Mouse (Mus musculus) splenic B cell, adult 2 months (primary cell): ENCODE measurements around the gene Laptm4a.

Experiments used
- DNase-seq: peaks from one replicate; pipeline ENCODE4 v3.0.0-alpha.2; 2011; ENCODE audit warnings: low read depth, low spot score
- H3K27me3 ChIP-seq: 2 replicates; pipeline ENCODE4 v1.6.1; 2012; ENCODE audit warnings: mild to moderate bottlenecking, low read length, moderate library complexity, mixed read lengths; ENCODE audit not compliant: control insufficient read depth, poor library complexity, insufficient read depth, severe bottlenecking
- H3K36me3 ChIP-seq: 2 replicates; pipeline ENCODE4 v1.6.1; 2012; ENCODE audit warnings: mild to moderate bottlenecking, low read length, moderate library complexity, mixed read lengths; ENCODE audit not compliant: control insufficient read depth, poor library complexity, insufficient read depth, severe bottlenecking

Laptm4a gene

GRCm38 (mm10) chr12:8897140-8897539 lies 24.3 kb upstream of the Laptm4a start:
- DNase-seq = no peak
- Histone ChIP-seq H3K27me3 (no peaks in the 10 kb centered on the region), H3K36me3 (no peaks in the 10 kb centered on the region)

GRCm38 (mm10) chr12:8898879-8899785 lies 22.3 kb upstream of the Laptm4a start:
- no peak for DNase-seq
- no peaks in the 10 kb centered on the region for H3K36me3 ChIP-seq
- H3K27me3 ChIP-seq = no peaks in the 10 kb centered on the region

- DNase-seq = no peak
- no peaks in the 10 kb centered on the region for H3K27me3 ChIP-seq
- no peaks in the 10 kb centered on the region for H3K36me3 ChIP-seq
Observed at GRCm38 (mm10) chr12:8900107-8900698, 21.3 kb upstream of the Laptm4a start.

- Histone ChIP-seq H3K27me3 (no peaks in the 10 kb centered on the region), H3K36me3 (no peaks in the 10 kb centered on the region)
- no peak for DNase-seq
Observed at GRCm38 (mm10) chr12:8900919-8901663, 20.4 kb upstream of the Laptm4a start.

GRCm38 (mm10) chr12:8901934-8902333 lies 19.5 kb upstream of the Laptm4a start:
- Histone ChIP-seq H3K36me3 (no peaks in the 10 kb centered on the region), H3K27me3 (no peaks in the 10 kb centered on the region)
- DNase-seq = no peak

- no peak for DNase-seq
- Histone ChIP-seq H3K27me3 (no peaks in the 10 kb centered on the region), H3K36me3 (no peaks in the 10 kb centered on the region)
Observed at GRCm38 (mm10) chr12:8902479-8902878, 19.0 kb upstream of the Laptm4a start.

GRCm38 (mm10) chr12:8912860-8913685 lies 8.4 kb upstream of the Laptm4a start:
- no peak for DNase-seq
- Histone ChIP-seq H3K36me3 (no peaks in the 10 kb centered on the region), H3K27me3 (no peaks in the 10 kb centered on the region)

- DNase-seq = no peak
- H3K36me3 ChIP-seq = no peaks in the 10 kb centered on the region
- H3K27me3 ChIP-seq = no peaks in the 10 kb centered on the region
Observed at GRCm38 (mm10) chr12:8913701-8914340, 7.6 kb upstream of the Laptm4a start.

- DNase-seq = no peak
Observed at GRCm38 (mm10) chr12:8916378-8916777, 5.1 kb upstream of the Laptm4a start.

GRCm38 (mm10) chr12:8919231-8919630 lies 2.2 kb upstream of the Laptm4a start:
- Histone ChIP-seq H3K36me3 (0 out of 2 replicates have a peak, but pooled peaks cover under 1% of the 10 kb centered on the region), H3K27me3 (no peaks in the 10 kb centered on the region)
- no peak for DNase-seq

More at GRCm38 (mm10) chr12:8916378-8916777, 5.1 kb upstream of the Laptm4a start:
- Histone ChIP-seq H3K36me3 (no peaks in the 10 kb centered on the region), H3K27me3 (no peaks in the 10 kb centered on the region)

GRCm38 (mm10) chr12:8920996-8921393 lies 469 bp upstream of the Laptm4a start:
- Histone ChIP-seq H3K27me3 (no peaks in the 10 kb centered on the region), H3K36me3 (0 out of 2 replicates have a peak, but pooled peaks cover 1% of the 10 kb centered on the region)
- DNase-seq = no peak

- no peaks in the 10 kb centered on the region for H3K27me3 ChIP-seq
- H3K36me3 ChIP-seq = 0 out of 2 replicates have a peak, but pooled peaks cover 1% of the 10 kb centered on the region
- no peak for DNase-seq
Observed at GRCm38 (mm10) chr12:8922369-8923124, 1.1 kb downstream of the Laptm4a start.

GRCm38 (mm10) chr12:8923125-8923410 lies 1.6 kb downstream of the Laptm4a start:
- DNase-seq = no peak

More at GRCm38 (mm10) chr12:8923125-8923410, 1.6 kb downstream of the Laptm4a start:
- Histone ChIP-seq H3K36me3 (0 out of 2 replicates have a peak, but pooled peaks cover 1% of the 10 kb centered on the region), H3K27me3 (no peaks in the 10 kb centered on the region)
